Mouse (Mus musculus) inflammation-experienced regulatory T-cells, adult 6 months (primary cell): ENCODE data around the gene Krcc1. TPM values are rescaled to one million over a fixed set of nuclear protein-coding genes. Genes with fewer than 3 reads are reported as not detected.

Experiments used
- ATAC-seq: one replicate; pipeline ENCODE4 v1.8.0; 2017
- polyA plus RNA-seq, 3 experiments: library from polyadenylated mRNA; unstranded; fragments of 100-300 nt; shearing (Covaris generic); gene quantifications; one replicate each; pipeline ENCODE4 v1.2.1; 2017

Gene Krcc1
- polyA plus RNA-seq, 3 experiments from 2014 or later = 93.2 to 96.1 (median 94.8) TPM

DNA sequence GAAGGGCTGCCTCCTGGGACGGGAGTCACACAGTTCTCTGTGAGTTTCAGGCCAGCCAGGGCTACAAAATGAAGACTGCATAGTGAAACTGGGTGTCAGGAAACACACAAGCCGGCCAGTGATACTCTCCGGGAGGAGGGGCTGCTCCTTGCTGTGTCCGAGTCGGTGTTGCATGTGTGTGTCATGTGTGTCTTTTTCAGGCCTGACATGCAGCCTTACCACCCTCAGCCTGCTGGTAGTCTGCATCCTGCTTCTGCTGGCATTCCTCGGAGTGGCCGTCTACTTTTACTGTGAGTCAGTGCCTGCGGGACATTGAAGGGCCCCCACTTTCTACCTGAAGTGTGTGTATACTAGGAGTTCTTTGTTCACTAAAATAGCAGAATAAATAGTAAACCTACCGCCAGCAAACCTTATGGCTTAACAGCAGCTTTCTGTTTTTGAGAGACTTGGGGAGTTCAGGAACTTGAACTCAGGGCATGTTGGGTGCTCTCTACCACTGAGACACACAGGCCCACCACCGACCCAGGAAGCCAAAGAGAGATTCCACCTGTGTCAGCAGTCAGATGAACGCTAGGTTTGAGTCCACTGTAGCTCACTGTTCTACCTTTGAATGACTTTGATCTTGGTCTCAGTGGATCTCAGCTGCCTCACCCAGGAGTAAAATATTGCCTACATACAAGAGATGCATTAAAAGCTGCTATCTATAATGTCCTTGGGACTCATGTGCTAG is 60.9 kb downstream of the Krcc1 start:
- ATAC-seq = no peak

- ATAC-seq = no peak
Measured at GRCm38 (mm10) chr6:71333031-71333430, 61.6 kb downstream of the Krcc1 start.

- ATAC-seq = no peak
Measured at GRCm38 (mm10) chr6:71333578-71334273, 62.2 kb downstream of the Krcc1 start.

Other genes starting within 250 kb of the Krcc1 start
- gene Thnsl2, start 127.2 kb upstream of the Krcc1 start, polyA plus RNA-seq = 1 to 10 TPM in 2 of 3 experiments, under 1 TPM in 1; 0.97 to 2.7 (median 2.1) TPM
- not detected for gene Fabp1, start 71.8 kb upstream of the Krcc1 start, polyA plus RNA-seq
- gene Smyd1, start 50.6 kb downstream of the Krcc1 start, polyA plus RNA-seq = under 1 TPM in 1 of 3 experiments, not detected in 2; 0.20 TPM
- 10 to 100 TPM; 14.4 to 15.4 (median 15.0) TPM for gene Cd8b1, start 51.1 kb downstream of the Krcc1 start, polyA plus RNA-seq
- 1 to 10 TPM in 2 of 3 experiments, under 1 TPM in 1; 0.73 to 3.4 (median 1.2) TPM for gene Cd8a, start 101.8 kb downstream of the Krcc1 start, polyA plus RNA-seq
- 10 to 100 TPM; 12.3 to 17.7 (median 13.4) TPM for gene Rmnd5a, start 169.0 kb downstream of the Krcc1 start, polyA plus RNA-seq
- 1 to 10 TPM; 3.6 to 6.5 (median 6.3) TPM for gene Rnf103, start 222.2 kb downstream of the Krcc1 start, polyA plus RNA-seq